Mouse (Mus musculus) midbrain, embryonic 15.5 days (tissue): ENCODE data around the gene Nsfl1c. TPM values are rescaled to one million over a fixed set of nuclear protein-coding genes. Genes with fewer than 3 reads are reported as not detected.
A peak's percentile ranks its signal among the peaks of the same experiment; 100 is the strongest.

ENCODE experiments used
- ATAC-seq: fragments of 200-750 bp; cut with Nextera tagmentation; replicated peaks from 2 replicates; pipeline ENCODE4 v1.8.0; 2017; ENCODE audit warnings: moderate TSS enrichment
- H3K27ac ChIP-seq: fragments of 300-500 bp; sonication (generic); 2 replicates; pipeline ENCODE4 v1.5.1; 2015; ENCODE audit warnings: mild to moderate bottlenecking, inconsistent platforms
- H3K27me3 ChIP-seq: fragments of 300-500 bp; sonication (generic); replicated peaks from 2 replicates; pipeline ENCODE4 v1.6.1; 2015; ENCODE audit warnings: inconsistent platforms
- H3K36me3 ChIP-seq: fragments of 300-500 bp; sonication (generic); replicated peaks from 2 replicates; pipeline ENCODE4 v1.6.1; 2015; ENCODE audit warnings: inconsistent platforms
- H3K4me1 ChIP-seq: fragments of 300-500 bp; sonication (generic); 2 replicates; pipeline ENCODE4 v1.6.1; 2015; ENCODE audit warnings: inconsistent platforms
- H3K4me2 ChIP-seq: fragments of 300-500 bp; sonication (generic); 2 replicates; pipeline ENCODE4 v1.6.1; 2015; ENCODE audit warnings: inconsistent platforms, mild to moderate bottlenecking, moderate library complexity
- H3K4me3 ChIP-seq: fragments of 300-500 bp; sonication (generic); 2 replicates; pipeline ENCODE4 v1.5.1; 2015; ENCODE audit warnings: mild to moderate bottlenecking, inconsistent platforms
- H3K9ac ChIP-seq: fragments of 300-500 bp; sonication (generic); 2 replicates; pipeline ENCODE4 v1.6.1; 2015; ENCODE audit warnings: mild to moderate bottlenecking, inconsistent platforms
- H3K9me3 ChIP-seq: fragments of 300-500 bp; sonication (generic); 2 replicates; pipeline ENCODE4 v1.6.1; 2016; ENCODE audit warnings: inconsistent platforms
- WGBS: fragments of 180-500 bp; shearing (Covaris S2); methylation state at CpG from one replicate; pipeline ENCODE4 v1.1.7; 2015; ENCODE audit warnings: mixed read lengths; 5-methylcytosine and 5-hydroxymethylcytosine counted together
- polyA plus RNA-seq: library from polyadenylated mRNA; unstranded; fragments of >200 nt; fragmentation: Nextera tagmentation; extraction: Ambion mirVana; gene quantifications from 2 replicates; pipeline ENCODE4 v1.2.1, GENCODE M21; 2015

The Nsfl1c gene
- polyA plus RNA-seq, 1 experiment from 2014 or later: 285 TPM

DNA sequence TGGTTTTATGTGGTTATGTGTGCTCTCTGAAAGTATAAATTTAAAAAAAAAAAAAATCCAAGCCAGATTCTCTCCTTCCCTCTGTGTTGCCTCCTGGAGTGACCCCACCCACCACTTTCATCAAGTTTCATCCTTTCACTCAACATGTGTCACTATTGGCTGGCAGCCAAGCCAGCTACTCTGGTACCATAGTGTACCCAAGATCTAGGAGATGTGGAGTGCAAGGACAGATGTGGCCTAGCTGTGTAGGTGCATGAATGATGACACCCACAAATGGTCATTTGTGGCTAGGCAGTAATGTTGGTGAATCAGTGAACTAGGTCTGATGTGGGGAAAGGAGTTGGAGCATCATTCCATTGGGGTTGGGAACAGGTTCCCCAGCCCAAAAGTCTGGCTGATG lies 35.2 kb downstream of the Nsfl1c start:
- Histone ChIP-seq H3K4me2 (no peak overlapping the region), H3K9me3 (no peaks in the 10 kb centered on the region), H3K9ac (no peak overlapping the region), H3K27ac (no peak overlapping the region), H3K4me3 (no peak overlapping the region), H3K4me1 (no peaks in the 10 kb centered on the region), H3K36me3 (no peaks in the 10 kb centered on the region), H3K27me3 (no peaks in the 10 kb centered on the region)
- ATAC-seq: no peak

DNA sequence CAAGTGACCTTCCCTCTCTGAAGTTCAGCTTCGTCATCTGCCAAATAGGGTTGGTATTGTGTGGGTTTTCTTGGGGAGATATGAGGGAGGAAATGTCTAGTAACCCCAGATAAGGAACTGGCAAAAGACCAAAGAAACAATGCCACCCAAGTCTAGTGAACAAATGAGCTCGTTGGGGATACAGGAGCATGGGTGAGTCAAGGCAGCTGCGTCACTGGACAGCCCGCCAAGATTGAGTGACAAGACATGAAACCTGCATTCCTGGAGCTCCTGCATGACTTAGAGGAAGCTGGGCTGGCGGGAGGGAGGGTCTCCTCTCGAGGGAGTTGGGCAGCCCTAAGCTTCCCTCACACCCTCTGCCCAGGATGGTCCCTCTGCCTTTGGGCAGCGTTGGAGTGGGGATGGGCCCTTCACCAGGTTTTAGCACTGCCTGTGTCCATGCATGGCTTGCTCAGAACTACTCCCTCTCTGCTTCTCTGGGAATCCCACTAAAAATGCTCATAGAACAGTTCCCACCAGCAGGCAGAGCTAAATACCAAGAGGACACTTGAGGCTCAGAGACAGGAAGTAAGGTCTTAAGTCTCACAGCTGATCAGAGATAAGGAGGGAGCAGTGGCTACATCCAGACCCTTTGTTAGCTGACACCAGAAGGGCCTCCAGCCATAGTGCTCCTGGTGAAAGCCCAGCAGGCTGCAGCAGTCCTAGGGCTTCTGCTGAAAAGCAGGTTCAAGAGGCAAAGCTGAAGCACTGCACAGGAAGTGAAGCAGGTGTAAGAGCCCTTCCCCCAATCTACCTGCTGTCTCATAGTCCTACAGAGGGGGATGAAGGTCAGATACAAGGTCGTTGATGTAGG lies 36.6 kb downstream of the Nsfl1c start:
- no peak overlapping the region for H3K9ac ChIP-seq
- WGBS: 68% methylated on average over 8 of the region's 8 CpGs
- ATAC-seq: no peak

DNA sequence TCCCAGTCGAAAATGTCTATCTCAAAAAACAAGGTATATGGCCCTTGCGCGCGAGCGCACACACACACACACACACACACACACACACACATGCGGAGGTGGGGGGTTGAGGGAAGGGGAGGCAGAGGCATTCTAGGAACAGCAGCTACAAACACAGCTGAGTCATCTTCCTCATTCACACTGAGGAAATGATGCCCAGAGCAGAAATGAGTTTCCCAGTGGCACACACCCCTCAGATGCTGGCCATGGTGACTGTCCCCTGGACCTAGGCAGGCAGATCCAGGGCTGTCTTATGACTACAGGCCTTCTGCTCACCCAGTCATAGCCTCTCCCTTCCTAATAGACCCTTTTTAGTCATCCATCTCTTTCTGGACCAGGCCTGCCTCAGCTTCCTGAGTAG lies 39.6 kb downstream of the Nsfl1c start:
- Histone ChIP-seq H3K4me3 (no peak overlapping the region), H3K27ac (no peak overlapping the region), H3K9ac (no peak overlapping the region), H3K4me1 (no peaks in the 10 kb centered on the region), H3K4me2 (no peak overlapping the region), H3K27me3 (no peaks in the 10 kb centered on the region), H3K36me3 (no peaks in the 10 kb centered on the region), H3K9me3 (no peaks in the 10 kb centered on the region)
- 84% methylated on average over 6 of the region's 6 CpGs for WGBS
- no peak for ATAC-seq

More for the DNA sequence above, 36.6 kb downstream of the Nsfl1c start:
- H3K27ac ChIP-seq: no peak overlapping the region
- H3K27me3 ChIP-seq: no peaks in the 10 kb centered on the region
- no peaks in the 10 kb centered on the region for H3K36me3 ChIP-seq
- no peaks in the 10 kb centered on the region for H3K9me3 ChIP-seq
- H3K4me1 ChIP-seq: no peaks in the 10 kb centered on the region
- no peak overlapping the region for H3K4me3 ChIP-seq
- H3K4me2 ChIP-seq: no peak overlapping the region

GRCm38 (mm10) chr2:151535961-151536617 lies 42.1 kb downstream of the Nsfl1c start:
- ATAC-seq: peak; percentile 49; the same call in 1 of the 2 replicates

GRCm38 (mm10) chr2:151536618-151536974 lies 42.6 kb downstream of the Nsfl1c start:
- H3K4me1 ChIP-seq: peaks cover 5% of the 10 kb centered on the region
- H3K4me3 ChIP-seq: no peak overlapping the region
- H3K27me3 ChIP-seq: no peaks in the 10 kb centered on the region
- H3K4me2 ChIP-seq: no peak overlapping the region
- H3K36me3 ChIP-seq: no peaks in the 10 kb centered on the region
- H3K27ac ChIP-seq: no peak overlapping the region
- no peaks in the 10 kb centered on the region for H3K9me3 ChIP-seq
- no peak overlapping the region for H3K9ac ChIP-seq
- WGBS: 78% methylated on average over 5 of the region's 5 CpGs
- no peak for ATAC-seq

More at GRCm38 (mm10) chr2:151535961-151536617, 42.1 kb downstream of the Nsfl1c start:
- H3K27me3 ChIP-seq: no peaks in the 10 kb centered on the region
- H3K4me1 ChIP-seq: peaks cover under 1% of the 10 kb centered on the region; the same call in 1 of the 2 replicates
- H3K9me3 ChIP-seq: no peaks in the 10 kb centered on the region
- H3K9ac ChIP-seq: no peak overlapping the region
- no peak overlapping the region for H3K27ac ChIP-seq
- no peak overlapping the region for H3K4me2 ChIP-seq
- H3K36me3 ChIP-seq: no peaks in the 10 kb centered on the region
- 8% methylated on average over 1 of the region's 1 CpGs for WGBS
- H3K4me3 ChIP-seq: no peak overlapping the region

- no peak for ATAC-seq
- no peak overlapping the region for H3K4me3 ChIP-seq
- 69% methylated on average over 4 of the region's 4 CpGs for WGBS
Measured at GRCm38 (mm10) chr2:151538646-151539045, 44.7 kb downstream of the Nsfl1c start.

GRCm38 (mm10) chr2:151542323-151543062 lies 48.5 kb downstream of the Nsfl1c start, which contains the start of gene Fkbp1a:
TSS of gene Fkbp1a (plus strand) at chr2:151542483.
- peak; percentile 97 for ATAC-seq
- H3K27ac ChIP-seq: peak within 1 kb of the TSS; percentile 87
- no peaks in the 10 kb centered on the region for H3K27me3 ChIP-seq
- H3K4me2 ChIP-seq: peak within 1 kb of the TSS; percentile 62
- H3K9me3 ChIP-seq: no peaks in the 10 kb centered on the region
- under 1% methylated on average over 77 of the region's 93 CpGs for WGBS
- peak within 1 kb of the TSS; percentile 70 for H3K9ac ChIP-seq
- peaks cover 38% of the 10 kb centered on the region for H3K4me1 ChIP-seq
- H3K4me3 ChIP-seq: peak within 1 kb of the TSS; percentile 70
- peaks cover 12% of the 10 kb centered on the region; the same call in 1 of the 2 replicates for H3K36me3 ChIP-seq

More at GRCm38 (mm10) chr2:151538646-151539045, 44.7 kb downstream of the Nsfl1c start:
- Histone ChIP-seq H3K27me3 (no peaks in the 10 kb centered on the region), H3K9me3 (no peaks in the 10 kb centered on the region), H3K9ac (no peak overlapping the region), H3K4me2 (no peak overlapping the region), H3K36me3 (no peaks in the 10 kb centered on the region), H3K4me1 (peaks cover 14% of the 10 kb centered on the region), H3K27ac (no peak overlapping the region)

GRCm38 (mm10) chr2:151543063-151543895 lies 49.3 kb downstream of the Nsfl1c start:
- Histone ChIP-seq H3K4me1 (peaks cover 42% of the 10 kb centered on the region), H3K9ac (peak overlapping the region; percentile 70), H3K4me2 (peak overlapping the region; percentile 62), H3K9me3 (no peaks in the 10 kb centered on the region), H3K4me3 (peak overlapping the region; percentile 70), H3K27me3 (no peaks in the 10 kb centered on the region), H3K36me3 (peaks cover 14% of the 10 kb centered on the region), H3K27ac (peak overlapping the region; percentile 87)
- under 1% methylated on average over 21 of the region's 21 CpGs for WGBS
- ATAC-seq: no peak

DNA sequence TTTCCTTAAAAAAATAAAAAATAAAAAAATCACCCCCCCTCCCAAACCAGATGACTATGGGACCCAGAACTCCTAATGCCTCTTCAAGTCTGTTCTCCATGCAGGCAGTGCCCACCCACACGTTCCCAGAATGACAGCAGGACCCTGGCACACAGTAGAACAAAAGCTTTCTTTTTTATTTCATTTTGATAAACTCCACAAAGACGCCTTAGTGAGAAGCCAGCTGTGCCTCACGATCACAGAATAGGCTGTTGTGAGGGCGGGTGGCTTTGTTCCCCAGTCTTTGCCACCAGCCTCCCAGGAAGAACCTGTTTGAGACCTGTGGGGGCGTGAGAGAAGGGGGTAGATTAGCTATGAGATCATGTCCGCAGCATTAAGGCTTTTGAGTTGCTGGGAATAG lies 50.7 kb downstream of the Nsfl1c start:
- 0 out of 2 replicates have a peak overlapping the region, but pooled peaks have one; percentile 70 for H3K4me3 ChIP-seq
- H3K4me2 ChIP-seq: peak overlapping the region; percentile 62
- no peak overlapping the region for H3K27ac ChIP-seq
- 0 out of 2 replicates have a peak overlapping the region, but pooled peaks have one; percentile 70 for H3K9ac ChIP-seq
- H3K9me3 ChIP-seq: no peaks in the 10 kb centered on the region
- H3K36me3 ChIP-seq: peaks cover 16% of the 10 kb centered on the region
- no peaks in the 10 kb centered on the region for H3K27me3 ChIP-seq
- peaks cover 42% of the 10 kb centered on the region for H3K4me1 ChIP-seq
- ATAC-seq: no peak
- 50% methylated on average over 6 of the region's 6 CpGs for WGBS

GRCm38 (mm10) chr2:151546571-151546970 lies 52.6 kb downstream of the Nsfl1c start:
- Histone ChIP-seq H3K9me3 (no peaks in the 10 kb centered on the region), H3K9ac (no peak overlapping the region), H3K27me3 (no peaks in the 10 kb centered on the region), H3K4me2 (no peak overlapping the region), H3K27ac (no peak overlapping the region), H3K4me1 (peaks cover 37% of the 10 kb centered on the region), H3K36me3 (peaks cover 18% of the 10 kb centered on the region), H3K4me3 (no peak overlapping the region)
- ATAC-seq: no peak
- WGBS: 93% methylated on average over 4 of the region's 4 CpGs

DNA sequence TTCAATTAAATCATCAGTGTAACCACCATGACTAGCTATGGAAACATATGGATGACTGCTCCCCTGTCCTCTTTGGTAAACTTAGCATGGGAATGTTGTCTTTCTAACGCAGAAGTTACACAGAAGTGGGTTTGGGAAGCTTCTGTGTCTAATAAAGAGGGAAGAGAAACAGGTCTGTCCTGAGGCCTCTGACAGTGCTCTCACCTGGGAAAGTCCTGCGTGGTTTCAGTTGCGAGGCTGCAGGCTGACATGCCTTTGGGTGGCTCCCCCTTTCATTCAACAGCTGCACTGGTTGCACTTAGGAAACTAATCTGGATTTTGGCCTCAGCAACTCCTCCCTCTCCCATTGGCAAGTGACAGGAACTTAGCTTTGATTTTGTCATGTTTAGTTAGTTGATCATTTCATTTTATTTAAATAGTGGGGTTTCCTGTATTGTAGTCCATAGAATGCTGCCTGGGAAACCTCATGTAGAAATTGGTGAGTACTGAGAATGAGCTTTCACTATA lies 55.7 kb downstream of the Nsfl1c start:
- no peaks in the 10 kb centered on the region for H3K27me3 ChIP-seq
- H3K9me3 ChIP-seq: no peaks in the 10 kb centered on the region
- H3K4me1 ChIP-seq: peaks cover 18% of the 10 kb centered on the region
- ATAC-seq: no peak
- H3K4me2 ChIP-seq: no peak overlapping the region
- 97% methylated on average over 3 of the region's 3 CpGs for WGBS
- no peak overlapping the region for H3K9ac ChIP-seq
- no peak overlapping the region for H3K27ac ChIP-seq
- H3K4me3 ChIP-seq: no peak overlapping the region
- H3K36me3 ChIP-seq: peaks cover 24% of the 10 kb centered on the region
